In the genomic region with DNA sequence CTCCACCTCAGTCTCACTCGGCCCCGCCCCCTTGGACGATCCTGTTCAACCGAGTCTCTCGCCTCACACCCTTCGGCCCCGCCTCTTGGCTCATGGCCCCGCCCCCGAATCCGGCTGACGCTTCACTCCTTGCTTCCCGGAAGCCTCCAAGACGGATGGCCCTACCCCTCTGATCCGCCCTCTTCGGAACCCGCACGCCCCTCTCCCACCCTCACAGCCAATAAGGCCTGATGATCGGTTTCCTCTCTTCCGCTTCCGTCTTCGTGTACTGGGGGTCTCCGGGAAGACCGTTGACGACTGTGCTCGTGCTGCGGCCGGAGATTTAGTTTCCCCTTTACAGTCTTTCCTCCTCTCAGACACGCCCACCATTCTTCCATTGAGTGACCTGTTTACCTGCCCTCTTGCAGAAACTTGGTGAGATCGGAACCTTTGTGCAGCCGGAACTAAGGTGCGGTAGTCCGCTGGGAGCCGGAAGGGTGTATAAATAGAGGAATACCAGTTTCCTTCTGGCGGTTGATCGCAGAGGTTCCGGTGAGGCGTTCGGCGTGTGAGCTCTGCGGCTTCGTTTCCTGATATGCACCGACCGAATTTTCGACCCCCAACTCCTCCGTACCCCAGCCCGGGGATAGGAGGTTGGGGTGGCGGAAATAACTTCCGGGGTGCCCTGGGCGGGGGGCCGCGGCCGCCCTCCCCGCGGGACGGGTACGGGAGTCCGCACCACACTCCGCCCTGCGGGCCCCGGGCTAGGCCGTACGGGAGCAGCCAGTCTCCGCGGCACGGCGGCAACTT, we compare ENCODE assay signal across 2 mouse cellular contexts.
A peak's percentile ranks its signal among the peaks of the same experiment; 100 is the strongest.
TF ChIP-seq lines count a peak whose summit lies in the region.

Gene Mplkip (plus strand): TSS at position 282 of the 789 bp plus-strand sequence.
Gene Sugct (minus strand): TSS at position 643 of the 789 bp plus-strand sequence.

TF ChIP-seq in C2C12, 6 proteins besides CTCF, POLR2A, EP300 and RAD21 (continued from another document):
- TF ChIP-seq MAX (IDR thresholded peaks at IDR 0.05) (no peak), MYOD1 (IDR thresholded peaks at IDR 0.05; ENCODE audit: control insufficient read depth, insufficient read length, low read depth) (no peak), USF1 (IDR thresholded peaks at IDR 0.05; ENCODE audit: low read depth) (no peak), CEBPB (IDR thresholded peaks at IDR 0.05; ENCODE audit: low read depth) (no peak)
TF ChIP-seq in C2C12: peak in this region for 0.

TF ChIP-seq in myocyte, 11 proteins besides CTCF, POLR2A, EP300 and RAD21 (continued from another document):
- TF ChIP-seq POLR2AphosphoS2 (IDR thresholded peaks at IDR 0.05; ENCODE audit: insufficient read length, low read depth) = peak; percentile 67
